ENCODE assay signal across 8 mouse cellular contexts in the genomic region with DNA sequence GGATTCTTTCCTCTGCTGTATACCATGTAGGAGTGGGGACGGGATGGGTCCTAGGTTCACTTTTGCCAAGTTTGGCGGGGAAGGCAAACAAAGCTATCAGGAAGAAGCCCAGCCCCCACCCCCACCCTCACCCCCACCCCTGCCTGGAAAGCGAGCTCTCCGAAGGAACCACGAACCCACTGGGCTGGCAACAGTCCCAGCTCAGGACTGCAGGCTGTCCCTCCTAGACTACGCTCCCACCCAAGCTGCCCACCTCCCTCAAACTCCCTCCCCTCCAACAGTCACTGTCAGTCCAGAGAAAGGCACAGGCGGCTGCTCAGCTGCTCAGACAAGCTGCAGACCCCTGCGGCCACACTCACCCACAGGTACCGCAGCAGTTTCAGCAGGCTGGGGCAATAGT. TPM values are rescaled to one million over a fixed set of nuclear protein-coding genes. Genes with fewer than 3 reads are reported as not detected.
A peak's percentile ranks its signal among the peaks of the same experiment; 100 is the strongest.
DNase-seq lines count a peak whose midpoint lies in the region; ATAC-seq and TF ChIP-seq lines count a peak whose summit lies in the region.

No protein-coding gene starts in this region.

- peak overlapping the region; percentile 76 for H3K4me2 ChIP-seq in heart, embryonic 12.5 days
- H3K4me2 ChIP-seq in liver, postnatal 0 days (ENCODE audit: low read depth, low read length) = peak overlapping the region; percentile 58

- no peaks in the 10 kb centered on the region for H3K27me3 ChIP-seq in heart, embryonic 12.5 days (replicated peaks)
- H3K27me3 ChIP-seq in E14TG2a.4 (ENCODE audit: insufficient read depth, low read length) = peaks cover 3% of the 10 kb centered on the region; the same call in 1 of the 2 replicates
- 0 out of 2 replicates have a peak, but pooled peaks cover 4% of the 10 kb centered on the region for H3K27me3 ChIP-seq in hindbrain, embryonic 10.5 days (ENCODE audit: insufficient read depth, poor library complexity, severe bottlenecking)
- H3K27me3 ChIP-seq in liver, postnatal 0 days (ENCODE audit: insufficient read depth, low read length) = no peaks in the 10 kb centered on the region

- H3K9ac ChIP-seq in heart, embryonic 12.5 days = peak overlapping the region; percentile 55
- H3K9ac ChIP-seq in liver, postnatal 0 days (replicated peaks) = no peak overlapping the region; the same call in 1 of the 2 replicates

- H3K4me3 ChIP-seq in heart, embryonic 12.5 days = peak overlapping the region; percentile 41
- H3K4me3 ChIP-seq in E14TG2a.4 (replicated peaks; ENCODE audit: low read length) = peak overlapping the region; percentile 72
- H3K4me3 ChIP-seq in hindbrain, embryonic 10.5 days = peak overlapping the region; percentile 41
- peak overlapping the region; percentile 13; the same call in 1 of the 2 replicates for H3K4me3 ChIP-seq in liver, postnatal 0 days (ENCODE audit: low read depth, low read length)

- intact Hi-C loops in heart, postnatal 10 days (cut with DNase I) = no loop called here

- no peak for TF ChIP-seq EP300 in liver, postnatal 0 days (IDR thresholded peaks at IDR 0.05; ENCODE audit: low read depth)

- no peak overlapping the region for H3K27ac ChIP-seq in heart, embryonic 12.5 days (ENCODE audit: poor library complexity, severe bottlenecking)
- H3K27ac ChIP-seq in hindbrain, embryonic 10.5 days = peak overlapping the region; percentile 57
- H3K27ac ChIP-seq in liver, postnatal 0 days (ENCODE audit: low read depth) = no peak overlapping the region

- H3K4me1 ChIP-seq in heart, embryonic 12.5 days (replicated peaks) = peaks cover 88% of the 10 kb centered on the region
- peaks cover 46% of the 10 kb centered on the region for H3K4me1 ChIP-seq in E14TG2a.4 (replicated peaks; ENCODE audit: low read depth, low read length)
- peaks cover 88% of the 10 kb centered on the region for H3K4me1 ChIP-seq in hindbrain, embryonic 10.5 days (replicated peaks)
- H3K4me1 ChIP-seq in liver, postnatal 0 days (ENCODE audit: insufficient read depth) = peaks cover 17% of the 10 kb centered on the region

- DNase-seq in heart, postnatal 10 days = no peak
- DNase-seq in hindbrain, embryonic 10.5 days (ENCODE audit: low spot score) = no peak
- no peak for DNase-seq in liver, postnatal 0 days
- DNase-seq in adrenal gland, adult 8-10 months = no peak
- no peak for DNase-seq in Muller cell, postnatal 12 days (ENCODE audit: inconsistent ontology term)

- WGBS in heart, embryonic 12.5 days = 4% methylated on average over 9 of the region's 9 CpGs
- WGBS in hindbrain, embryonic 10.5 days = 25% methylated on average over 9 of the region's 9 CpGs
- 8% methylated on average over 9 of the region's 9 CpGs for WGBS in liver, postnatal 0 days (ENCODE audit: insufficient replicate concordance)

- no peak for ATAC-seq in heart, embryonic 12.5 days (ENCODE audit: insufficient number of reproducible peaks, low FRiP score)
- ATAC-seq in liver, postnatal 0 days = no peak
- no peak for ATAC-seq in frontal cortex, adult (ENCODE audit: low TSS enrichment)

- H3K36me3 ChIP-seq in heart, embryonic 12.5 days = no peaks in the 10 kb centered on the region
- 0 out of 2 replicates have a peak, but pooled peaks cover 6% of the 10 kb centered on the region for H3K36me3 ChIP-seq in E14TG2a.4 (ENCODE audit: insufficient read depth, low read length)
- H3K36me3 ChIP-seq in hindbrain, embryonic 10.5 days = no peaks in the 10 kb centered on the region
- no peaks in the 10 kb centered on the region for H3K36me3 ChIP-seq in liver, postnatal 0 days (replicated peaks; ENCODE audit: insufficient read depth, low read length)

- TF ChIP-seq CTCF in E14TG2a.4 (conservative IDR thresholded peaks at IDR 0.05; ENCODE audit: low read length) = no peak
- no peak for TF ChIP-seq CTCF in liver, postnatal 0 days (IDR thresholded peaks at IDR 0.05; ENCODE audit: low read depth)

- H3K9me3 ChIP-seq in heart, embryonic 12.5 days (replicated peaks) = no peaks in the 10 kb centered on the region
- no peaks in the 10 kb centered on the region for H3K9me3 ChIP-seq in E14TG2a.4 (ENCODE audit: low read length)
- H3K9me3 ChIP-seq in hindbrain, embryonic 10.5 days = no peaks in the 10 kb centered on the region
- H3K9me3 ChIP-seq in liver, postnatal 0 days (ENCODE audit: low read length) = no peaks in the 10 kb centered on the region

RNA-seq across cellular contexts. Expression of gene 2900026A02Rik, which starts 58.3 kb away (rescaled TPM):
- polyA plus RNA-seq in heart, embryonic 12.5 days (2016; fragmentation: Nextera tagmentation; extraction: Ambion mirVana) = 20.0 and 22.8 TPM in 2 replicates
- total RNA-seq in heart, postnatal 10 days (2021) = 10 to 100 TPM; 46.9 to 51.4 TPM
- polyA plus RNA-seq in hindbrain, embryonic 10.5 days (2016; fragmentation: Nextera tagmentation; extraction: Ambion mirVana) = 2.1 and 4.1 TPM in 2 replicates
- 2.7 and 3.1 TPM in 2 replicates for polyA plus RNA-seq in liver, postnatal 0 days (2015; fragmentation: Nextera tagmentation; extraction: Ambion mirVana)
- total RNA-seq in adrenal gland, adult 8-10 months (2022) = 10 to 100 TPM; 13.5 to 20.0 (median 15.7) TPM

Comparison
In these comparisons a context has a peak if more than half of its experiments do, and no peak if none do; other contexts are left out.
1. H3K4me3 ChIP-seq: peak in every context shown above with its lines; median percentile 72 in E14TG2a.4; 41 in heart, embryonic 12.5 days; 41 in hindbrain, embryonic 10.5 days; 13 in liver, postnatal 0 days.